ENCODE assay signal across 26 mouse cellular contexts in genomic region chr2:178342597-178342996, GRCm38 (mm10).
"Had no signal": no experiment of that assay in that cellular context is flagged by ENCODE, and none has a peak within 500 bp of the region (broad histone marks: within the 10 kb centered on the region; RNA-seq: fewer than 3 reads in every experiment).

No protein-coding gene starts in this region.

- DNase-seq: gastrocnemius, postnatal 14 days; gastrocnemius, postnatal 36 days; heart, adult 11 months; heart, adult 2 months; heart, postnatal 14 days; heart, postnatal 36 days; kidney, adult 2 months; kidney, adult 9 months; kidney, postnatal 14 days; kidney, postnatal 36 days; liver; liver, embryonic 13.5 days had no signal

- H3K4me2 ChIP-seq: heart, embryonic 11.5 days; heart, embryonic 13.5 days; heart, embryonic 15.5 days; hindbrain, embryonic 13.5 days; hindbrain, embryonic 15.5 days; kidney, embryonic 15.5 days; limb, embryonic 12.5 days; liver, embryonic 11.5 days; liver, embryonic 13.5 days; liver, embryonic 15.5 days had no signal

- H3K9me3 ChIP-seq: heart, embryonic 13.5 days; heart, embryonic 15.5 days; hindbrain, embryonic 13.5 days; hindbrain, embryonic 15.5 days; kidney, embryonic 15.5 days; limb, embryonic 10.5 days; limb, embryonic 12.5 days; liver, embryonic 13.5 days; liver, embryonic 15.5 days had no signal

- H3K4me1 ChIP-seq: heart, embryonic 13.5 days; heart, embryonic 15.5 days; hindbrain, embryonic 13.5 days; hindbrain, embryonic 15.5 days; kidney, embryonic 15.5 days; limb, embryonic 10.5 days; limb, embryonic 12.5 days; liver, embryonic 13.5 days; liver, embryonic 15.5 days had no signal

- H3K4me3 ChIP-seq: heart, adult 2 months; heart, embryonic 13.5 days; heart, embryonic 15.5 days; hindbrain, embryonic 13.5 days; hindbrain, embryonic 15.5 days; kidney, embryonic 15.5 days; layer of hippocampus, adult 2 months; left cerebral cortex, adult 2 months; limb, embryonic 10.5 days; limb, embryonic 12.5 days; liver, embryonic 13.5 days; liver, embryonic 15.5 days had no signal

- H3K9ac ChIP-seq: heart, embryonic 13.5 days; heart, embryonic 15.5 days; hindbrain, embryonic 13.5 days; hindbrain, embryonic 15.5 days; kidney, embryonic 15.5 days; limb, embryonic 12.5 days; liver, embryonic 13.5 days; liver, embryonic 15.5 days had no signal

- H3K27ac ChIP-seq: heart, adult 2 months; heart, embryonic 13.5 days; heart, embryonic 15.5 days; hindbrain, embryonic 13.5 days; hindbrain, embryonic 15.5 days; kidney, embryonic 15.5 days; kidney, postnatal 0 days; layer of hippocampus, adult 2 months; left cerebral cortex, adult 2 months; limb, embryonic 10.5 days; limb, embryonic 12.5 days; liver, embryonic 13.5 days; liver, embryonic 15.5 days had no signal

- ATAC-seq: inflammation-experienced regulatory T-cells, adult 6 months had no signal

- H3K27me3 ChIP-seq: heart, embryonic 13.5 days; heart, embryonic 15.5 days; hindbrain, embryonic 15.5 days; kidney, embryonic 15.5 days; limb, embryonic 12.5 days; liver, embryonic 13.5 days; liver, embryonic 15.5 days had no signal

- H3K36me3 ChIP-seq: heart, embryonic 13.5 days; heart, embryonic 15.5 days; hindbrain, embryonic 13.5 days; hindbrain, embryonic 15.5 days; kidney, embryonic 15.5 days; limb, embryonic 10.5 days; limb, embryonic 12.5 days; liver, embryonic 13.5 days; liver, embryonic 15.5 days had no signal
